Mouse (Mus musculus): ENCODE measurements around the gene Gm8127.
"Not testable (repeated sequence)": the region's sequence is repeated elsewhere in the genome, so short reads cannot be mapped to it uniquely, and the experiment has no call there.

Gene Gm8127

DNA sequence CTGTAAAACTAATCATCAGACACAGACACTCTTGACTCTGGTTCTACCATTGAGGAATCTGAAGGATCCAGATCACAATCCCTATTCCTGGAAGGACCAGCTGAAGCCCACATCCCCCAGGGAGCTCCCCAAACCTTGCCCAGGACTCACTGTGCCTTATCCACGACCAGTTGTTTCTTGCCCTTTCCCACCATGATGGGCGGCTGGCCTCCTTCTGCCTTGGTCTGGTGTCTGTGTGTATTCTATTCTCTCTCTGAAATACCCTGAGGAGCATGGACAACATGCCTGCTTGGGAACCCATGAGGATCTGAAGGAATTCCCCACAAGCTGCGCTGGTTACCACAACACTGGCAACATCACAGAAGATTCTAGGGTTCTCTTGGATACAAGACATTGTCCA lies at the start of gene Gm8127:
Gm8127 (minus strand) TSS at position 330 of the 400 bp plus-strand sequence.
- DNase-seq (ENCODE audit: low read depth, low spot score): not testable (repeated sequence)

- not testable (repeated sequence) for DNase-seq (ENCODE audit: low read depth, low spot score)
These were observed 44.0 kb upstream of the Gm8127 start for GRCm38 (mm10) chr14:43337646-43338045.

DNA sequence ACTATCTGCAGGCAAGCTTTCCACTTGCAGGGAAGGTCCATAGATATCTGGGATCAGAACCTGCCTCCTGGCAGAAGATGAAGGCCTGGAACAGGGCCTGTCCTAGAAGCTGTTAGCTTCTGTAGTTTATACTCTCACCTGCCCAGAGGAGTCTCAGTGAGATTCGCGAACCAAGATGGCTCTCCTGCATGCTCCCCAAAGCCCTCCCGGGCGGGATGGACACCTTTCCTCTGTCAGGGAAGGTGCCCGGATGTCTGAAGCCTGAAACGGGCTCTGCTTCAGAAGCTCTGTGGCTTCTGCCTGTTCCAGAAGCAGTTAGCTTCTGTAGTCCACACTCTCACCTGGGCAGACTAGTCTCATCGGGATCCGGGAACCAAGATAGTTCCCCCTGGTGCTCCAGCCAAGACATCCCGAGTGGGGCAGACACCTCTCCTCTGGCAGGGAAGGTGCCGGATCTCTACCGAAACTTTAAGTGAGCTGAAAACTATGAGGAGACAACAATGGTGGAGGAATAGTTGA lies 37.8 kb upstream of the Gm8127 start:
- not testable (repeated sequence) for DNase-seq (ENCODE audit: low read depth, low spot score)

DNA sequence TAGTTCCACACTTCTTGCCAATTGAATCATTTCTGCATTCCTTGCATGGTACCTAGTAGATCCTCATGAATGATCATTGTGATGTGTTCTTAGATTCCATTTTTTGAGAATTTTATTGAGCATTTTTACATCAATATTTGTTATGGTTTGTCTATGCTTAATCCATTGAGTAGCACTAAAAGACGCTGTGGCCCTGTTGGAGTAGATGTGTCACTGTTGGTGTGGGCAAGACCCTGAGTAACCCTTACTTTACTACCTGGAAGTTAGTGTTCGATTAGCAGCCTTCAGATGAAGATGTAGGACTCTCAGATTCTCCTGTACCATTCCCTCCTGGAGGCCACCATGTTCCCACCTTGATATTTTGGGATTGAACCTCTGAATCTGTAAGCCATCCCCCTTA lies 35.0 kb upstream of the Gm8127 start:
- DNase-seq (ENCODE audit: low read depth, low spot score): not testable (repeated sequence)

GRCm38 (mm10) chr14:43319516-43319915 lies 25.9 kb upstream of the Gm8127 start:
- DNase-seq (ENCODE audit: low read depth, low spot score): not testable (repeated sequence)

DNA sequence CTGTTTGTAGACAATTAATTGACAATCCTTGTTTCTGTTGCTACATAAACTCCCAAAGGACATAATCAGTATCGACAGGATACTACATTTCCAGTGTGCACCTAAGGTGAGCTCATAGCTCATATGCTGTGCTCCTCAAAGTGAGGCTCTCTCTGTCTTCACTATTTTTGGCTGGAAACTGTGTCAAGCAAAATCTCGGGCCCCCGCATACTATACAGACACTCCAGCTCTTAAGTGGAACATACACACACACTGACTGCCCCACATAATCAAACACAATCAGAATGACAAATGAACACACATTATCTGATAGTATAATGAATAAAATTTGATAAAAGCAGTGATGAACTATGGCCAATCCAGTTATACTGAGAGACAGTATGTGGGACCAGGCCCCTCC lies 15.0 kb downstream of the Gm8127 start:
- DNase-seq (ENCODE audit: low read depth, low spot score): not testable (repeated sequence)

DNA sequence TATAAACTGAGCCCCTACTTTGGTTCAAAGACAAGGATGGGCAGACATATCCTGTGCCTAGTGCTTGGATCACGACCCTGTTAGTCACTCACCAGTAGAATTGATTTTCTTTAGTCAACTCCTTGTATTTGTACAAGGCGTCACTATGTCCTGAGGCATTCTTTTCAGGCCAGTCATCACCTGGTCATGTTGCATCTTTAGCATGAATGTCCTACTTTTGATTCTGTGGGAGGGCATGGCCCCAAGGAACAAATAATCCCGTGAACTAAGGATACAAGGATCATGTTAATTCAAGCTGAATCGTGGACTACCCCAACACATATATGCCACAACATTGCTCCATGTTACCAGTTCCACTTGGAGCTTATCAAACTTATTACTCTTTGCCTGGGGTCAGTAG lies 15.5 kb downstream of the Gm8127 start:
- not testable (repeated sequence) for DNase-seq (ENCODE audit: low read depth, low spot score)

- not testable (repeated sequence) for DNase-seq (ENCODE audit: low read depth, low spot score)
These were observed 16.2 kb downstream of the Gm8127 start for GRCm38 (mm10) chr14:43277468-43277867.

GRCm38 (mm10) chr14:43275752-43276151 lies 17.9 kb downstream of the Gm8127 start:
- DNase-seq (ENCODE audit: low read depth, low spot score): not testable (repeated sequence)

DNA sequence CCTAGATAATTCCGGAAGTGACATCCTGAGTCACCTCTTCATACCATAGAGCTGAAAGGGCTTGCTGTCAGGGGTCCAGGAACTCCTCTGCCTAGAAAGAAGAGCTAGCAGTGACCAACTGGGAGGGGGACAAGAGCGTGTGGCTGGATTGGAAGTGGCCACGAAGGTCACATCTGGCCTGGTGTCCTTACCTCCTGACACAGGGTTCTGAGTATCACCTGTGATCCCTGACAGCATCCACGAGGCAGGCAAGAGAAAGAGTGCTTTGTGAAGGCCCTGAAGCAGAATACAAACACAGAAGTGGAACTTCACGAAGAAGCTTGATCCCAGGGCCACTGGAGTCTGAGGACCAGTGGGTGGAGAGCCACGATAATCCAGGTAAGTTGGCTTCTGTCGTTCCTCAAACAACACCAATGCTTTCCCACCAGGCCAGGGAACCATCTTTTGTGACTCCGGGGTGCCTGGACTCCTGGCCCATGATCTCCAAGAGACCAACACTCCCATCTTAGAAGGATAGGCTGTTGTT lies 18.6 kb downstream of the Gm8127 start, which contains the start of gene Gm9732:
Gm9732 (plus strand) TSS at position 51 of the 526 bp plus-strand sequence.
- not testable (repeated sequence) for DNase-seq (ENCODE audit: low read depth, low spot score)

DNA sequence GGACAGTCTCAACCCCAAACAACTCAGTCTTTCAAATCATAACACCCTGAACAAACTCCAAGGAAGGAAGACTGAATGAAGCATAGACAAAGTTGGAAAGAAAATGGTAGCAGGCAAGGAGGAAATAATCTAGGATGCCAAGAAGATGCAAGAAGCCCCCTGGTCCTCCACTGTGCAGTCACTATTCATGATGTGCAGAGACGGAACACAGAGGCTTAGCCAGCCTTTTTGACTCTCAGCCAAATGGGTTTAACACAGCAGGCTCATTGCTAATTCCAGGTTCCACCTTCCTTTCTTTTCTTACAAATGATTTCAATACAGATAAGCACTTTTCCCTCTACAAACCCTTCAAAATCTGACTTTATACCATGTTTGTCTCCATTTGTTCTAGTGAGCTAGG lies 20.5 kb downstream of the Gm8127 start:
- DNase-seq (ENCODE audit: low read depth, low spot score): not testable (repeated sequence)

GRCm38 (mm10) chr14:43269211-43269610 lies 24.4 kb downstream of the Gm8127 start:
- not testable (repeated sequence) for DNase-seq (ENCODE audit: low read depth, low spot score)

DNA sequence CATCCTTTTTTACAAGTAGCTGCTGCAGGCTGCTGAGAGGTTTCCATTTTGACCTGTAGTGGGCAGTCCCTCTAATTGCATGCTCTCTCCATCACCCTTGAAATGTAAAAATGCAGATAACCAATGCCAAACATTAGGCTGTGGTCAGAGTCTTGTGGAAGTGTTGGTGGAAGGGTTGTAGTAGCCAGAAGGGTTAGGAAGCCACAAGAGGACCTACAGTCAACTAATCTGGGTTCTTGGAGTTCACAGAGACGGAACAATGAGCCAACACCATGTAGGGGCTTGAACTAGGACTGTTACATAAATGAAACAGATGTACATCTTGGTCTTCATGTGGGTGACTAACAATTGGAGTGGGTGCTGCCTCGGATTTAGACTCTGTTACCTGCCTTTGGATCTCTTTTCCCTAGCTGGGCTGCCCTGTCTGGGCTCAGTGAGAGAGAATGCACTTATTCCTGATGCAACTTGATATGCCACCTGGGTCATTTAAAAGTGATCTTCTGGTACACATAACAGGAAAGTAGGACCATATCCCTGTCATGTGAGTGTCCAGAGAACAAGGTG lies 25.0 kb downstream of the Gm8127 start:
- not testable (repeated sequence) for DNase-seq (ENCODE audit: low read depth, low spot score)

- not testable (repeated sequence) for DNase-seq (ENCODE audit: low read depth, low spot score)
These were observed 30.2 kb downstream of the Gm8127 start for GRCm38 (mm10) chr14:43263421-43263820.

DNA sequence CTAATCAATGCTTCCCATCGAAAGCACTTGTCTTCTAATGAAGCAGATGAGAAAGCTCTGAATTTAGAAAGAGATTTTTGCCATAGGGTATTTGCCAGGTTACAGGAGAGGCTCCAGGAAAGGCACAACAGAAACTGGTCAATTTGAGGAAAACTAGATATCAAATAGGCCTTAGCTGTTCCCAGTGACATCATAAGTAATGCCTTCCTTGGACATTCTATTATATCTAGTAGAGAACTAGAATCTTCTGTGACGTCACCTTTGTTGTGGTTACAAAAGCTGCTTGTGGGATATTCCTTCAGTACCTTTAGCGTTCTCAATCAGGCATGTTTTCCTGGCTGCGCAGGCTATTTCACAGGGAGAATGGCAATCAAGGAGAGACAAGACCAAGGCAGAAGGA lies 35.3 kb downstream of the Gm8127 start, which contains the start of gene Gm8126:
Gm8126 (plus strand) TSS at position 301 of the 400 bp plus-strand sequence.
- not testable (repeated sequence) for DNase-seq (ENCODE audit: low read depth, low spot score)

- DNase-seq (ENCODE audit: low read depth, low spot score): not testable (repeated sequence)
These were observed 37.1 kb downstream of the Gm8127 start for GRCm38 (mm10) chr14:43256511-43256910.

GRCm38 (mm10) chr14:43250549-43251253 lies 42.9 kb downstream of the Gm8127 start:
- not testable (repeated sequence) for DNase-seq (ENCODE audit: low read depth, low spot score)

DNA sequence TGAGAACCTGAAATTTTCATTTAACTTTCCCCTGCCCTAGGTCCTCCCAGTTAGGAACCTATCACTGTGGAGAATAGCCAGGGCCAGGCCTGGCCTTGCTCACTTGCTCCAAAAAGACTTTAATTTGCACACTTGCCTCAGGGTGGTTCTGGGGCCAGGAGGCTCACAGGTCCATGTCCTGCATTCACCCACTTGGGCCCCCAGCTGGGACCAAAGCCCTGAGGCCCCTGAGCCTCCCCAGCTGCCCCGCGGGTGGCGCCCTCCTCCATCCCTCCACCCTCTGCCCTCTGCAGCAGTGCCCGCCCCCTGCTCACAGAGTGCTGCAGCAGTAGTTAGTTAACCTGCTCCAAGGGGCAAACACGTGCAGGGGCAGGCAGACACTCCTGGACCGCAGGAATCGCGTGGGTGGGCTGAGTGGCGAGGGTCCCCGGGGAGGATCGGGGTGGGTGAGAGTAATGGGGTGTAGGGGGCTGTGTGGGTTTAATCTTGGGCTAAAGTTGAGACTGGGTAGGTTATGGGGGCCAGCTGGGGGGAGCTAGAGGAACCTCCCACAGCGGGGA lies 43.9 kb downstream of the Gm8127 start:
- DNase-seq (ENCODE audit: low read depth, low spot score): not testable (repeated sequence)
